Mouse (Mus musculus): ENCODE results near the gene Wdr83. TPM values are rescaled to one million over a fixed set of nuclear protein-coding genes. Genes with fewer than 3 reads are reported as not detected.
A peak's percentile ranks its signal among the peaks of the same experiment; 100 is the strongest.
"Not testable (repeated sequence)": the region's sequence is repeated elsewhere in the genome, so short reads cannot be mapped to it uniquely, and the experiment has no call there.

Gene Wdr83
- 52.6 and 55.9 TPM in 2 replicates for polyA plus RNA-seq (2014; fragmentation: Nextera tagmentation; extraction: Ambion mirVana)

GRCm38 (mm10) chr8:85081216-85081555 lies at the start of gene Wdr83:
Gene Wdr83 (minus strand): TSS chr8:85081306.
- no peaks in the 10 kb centered on the region for H3K9me3 ChIP-seq (ENCODE audit: control insufficient read depth, low read length)
- peak within 1 kb of the TSS; percentile 91 for H3K4me2 ChIP-seq (replicated peaks; ENCODE audit: low read depth, low read length)
- H3K4me3 ChIP-seq (ENCODE audit: low read depth, low read length): peak within 1 kb of the TSS; percentile 92
- peaks cover 3% of the 10 kb centered on the region; the same call in 1 of the 2 replicates for H3K4me1 ChIP-seq (replicated peaks; ENCODE audit: control insufficient read depth, insufficient read depth, low read length)
- 3% methylated on average over 9 of the region's 9 CpGs for WGBS
- peak within 1 kb of the TSS; percentile 42 for H3K27ac ChIP-seq (ENCODE audit: low read depth, low read length)
- peak within 1 kb of the TSS; percentile 94 for H3K9ac ChIP-seq (ENCODE audit: low read depth, low read length)
- DNase-seq (ENCODE audit: low spot score) (peak; percentile 29), ATAC-seq (ENCODE audit: low FRiP score) (peak; percentile 31; the same call in 1 of the 2 replicates)
- H3K36me3 ChIP-seq (ENCODE audit: control insufficient read depth, insufficient read depth, low read length): no peaks in the 10 kb centered on the region
- no peaks in the 10 kb centered on the region for H3K27me3 ChIP-seq (ENCODE audit: control insufficient read depth, insufficient read depth, low read length)

GRCm38 (mm10) chr8:85123691-85124090 lies 42.6 kb upstream of the Wdr83 start:
- H3K4me2 ChIP-seq (replicated peaks; ENCODE audit: low read depth, low read length): no peak overlapping the region
- no peaks in the 10 kb centered on the region for H3K9me3 ChIP-seq (ENCODE audit: control insufficient read depth, low read length)
- no peaks in the 10 kb centered on the region for H3K36me3 ChIP-seq (ENCODE audit: control insufficient read depth, insufficient read depth, low read length)
- ATAC-seq (ENCODE audit: low FRiP score) (no peak), DNase-seq (ENCODE audit: low spot score) (no peak)
- H3K27me3 ChIP-seq (ENCODE audit: control insufficient read depth, insufficient read depth, low read length): no peaks in the 10 kb centered on the region
- WGBS: 89% methylated on average over 8 of the region's 8 CpGs
- H3K4me1 ChIP-seq (replicated peaks; ENCODE audit: control insufficient read depth, insufficient read depth, low read length): no peaks in the 10 kb centered on the region
- H3K4me3 ChIP-seq (ENCODE audit: low read depth, low read length): no peak overlapping the region
- no peak overlapping the region for H3K9ac ChIP-seq (ENCODE audit: low read depth, low read length)
- H3K27ac ChIP-seq (ENCODE audit: low read depth, low read length): no peak overlapping the region

GRCm38 (mm10) chr8:85122995-85123394 lies 41.9 kb upstream of the Wdr83 start, which contains the start of gene Zfp791:
Gene Zfp791 (minus strand): TSS chr8:85123095.
- H3K4me3 ChIP-seq (ENCODE audit: low read depth, low read length): no peak within 1 kb of the TSS
- 77% methylated on average over 3 of the region's 3 CpGs for WGBS
- no peak for ATAC-seq (ENCODE audit: low FRiP score)

GRCm38 (mm10) chr8:85120251-85120650 lies 39.1 kb upstream of the Wdr83 start:
- not testable (repeated sequence) for ATAC-seq (ENCODE audit: low FRiP score); H3K27ac ChIP-seq (ENCODE audit: low read depth, low read length); H3K27me3 ChIP-seq (ENCODE audit: control insufficient read depth, insufficient read depth, low read length); H3K4me1 ChIP-seq (replicated peaks; ENCODE audit: control insufficient read depth, insufficient read depth, low read length); H3K4me3 ChIP-seq (ENCODE audit: low read depth, low read length); H3K9me3 ChIP-seq (ENCODE audit: control insufficient read depth, low read length); H3K36me3 ChIP-seq (ENCODE audit: control insufficient read depth, insufficient read depth, low read length); H3K9ac ChIP-seq (ENCODE audit: low read depth, low read length); DNase-seq (ENCODE audit: low spot score); H3K4me2 ChIP-seq (replicated peaks; ENCODE audit: low read depth, low read length)
- 87% methylated on average over 5 of the region's 5 CpGs for WGBS

More at GRCm38 (mm10) chr8:85122995-85123394, 41.9 kb upstream of the Wdr83 start, which contains the start of gene Zfp791:
- H3K9me3 ChIP-seq (ENCODE audit: control insufficient read depth, low read length): no peaks in the 10 kb centered on the region
- no peak for DNase-seq (ENCODE audit: low spot score)
- H3K27ac ChIP-seq (ENCODE audit: low read depth, low read length): no peak within 1 kb of the TSS
- H3K9ac ChIP-seq (ENCODE audit: low read depth, low read length): no peak within 1 kb of the TSS
- H3K4me1 ChIP-seq (replicated peaks; ENCODE audit: control insufficient read depth, insufficient read depth, low read length): no peaks in the 10 kb centered on the region
- H3K27me3 ChIP-seq (ENCODE audit: control insufficient read depth, insufficient read depth, low read length): no peaks in the 10 kb centered on the region
- no peaks in the 10 kb centered on the region for H3K36me3 ChIP-seq (ENCODE audit: control insufficient read depth, insufficient read depth, low read length)
- H3K4me2 ChIP-seq (replicated peaks; ENCODE audit: low read depth, low read length): no peak within 1 kb of the TSS

- peak; percentile 84 for DNase-seq (ENCODE audit: low spot score)
- 7% methylated on average over 37 of the region's 37 CpGs for WGBS
- peak overlapping the region; percentile 69; the same call in 1 of the 2 replicates for H3K9ac ChIP-seq (ENCODE audit: low read depth, low read length)
- peak overlapping the region; percentile 45; the same call in 1 of the 2 replicates for H3K27ac ChIP-seq (ENCODE audit: low read depth, low read length)
- ATAC-seq (ENCODE audit: low FRiP score): peak; percentile 71
- H3K4me1 ChIP-seq (replicated peaks; ENCODE audit: control insufficient read depth, insufficient read depth, low read length): no peaks in the 10 kb centered on the region
- H3K9me3 ChIP-seq (ENCODE audit: control insufficient read depth, low read length): no peaks in the 10 kb centered on the region
- no peaks in the 10 kb centered on the region for H3K36me3 ChIP-seq (ENCODE audit: control insufficient read depth, insufficient read depth, low read length)
- H3K4me2 ChIP-seq (replicated peaks; ENCODE audit: low read depth, low read length): peak overlapping the region; percentile 49
- no peaks in the 10 kb centered on the region for H3K27me3 ChIP-seq (ENCODE audit: control insufficient read depth, insufficient read depth, low read length)
- H3K4me3 ChIP-seq (ENCODE audit: low read depth, low read length): peak overlapping the region; percentile 58
These were observed 38.2 kb upstream of the Wdr83 start for GRCm38 (mm10) chr8:85119052-85119981.

GRCm38 (mm10) chr8:85116984-85117383 lies 35.9 kb upstream of the Wdr83 start:
- Histone ChIP-seq H3K9me3 (ENCODE audit: control insufficient read depth, low read length) (no peaks in the 10 kb centered on the region), H3K27me3 (ENCODE audit: control insufficient read depth, insufficient read depth, low read length) (no peaks in the 10 kb centered on the region), H3K4me3 (ENCODE audit: low read depth, low read length) (no peak overlapping the region), H3K4me2 (replicated peaks; ENCODE audit: low read depth, low read length) (no peak overlapping the region), H3K36me3 (ENCODE audit: control insufficient read depth, insufficient read depth, low read length) (no peaks in the 10 kb centered on the region), H3K9ac (ENCODE audit: low read depth, low read length) (no peak overlapping the region), H3K4me1 (replicated peaks; ENCODE audit: control insufficient read depth, insufficient read depth, low read length) (no peaks in the 10 kb centered on the region), H3K27ac (ENCODE audit: low read depth, low read length) (no peak overlapping the region)
- DNase-seq (ENCODE audit: low spot score): no peak
- 93% methylated on average over 7 of the region's 7 CpGs for WGBS
- ATAC-seq (ENCODE audit: low FRiP score): no peak

GRCm38 (mm10) chr8:85115501-85115900 lies 34.4 kb upstream of the Wdr83 start:
- no peak for ATAC-seq (ENCODE audit: low FRiP score)
- Histone ChIP-seq H3K27me3 (ENCODE audit: control insufficient read depth, insufficient read depth, low read length) (no peaks in the 10 kb centered on the region), H3K9me3 (ENCODE audit: control insufficient read depth, low read length) (no peaks in the 10 kb centered on the region), H3K4me1 (replicated peaks; ENCODE audit: control insufficient read depth, insufficient read depth, low read length) (no peaks in the 10 kb centered on the region), H3K4me3 (ENCODE audit: low read depth, low read length) (no peak overlapping the region), H3K4me2 (replicated peaks; ENCODE audit: low read depth, low read length) (no peak overlapping the region), H3K27ac (ENCODE audit: low read depth, low read length) (no peak overlapping the region), H3K36me3 (ENCODE audit: control insufficient read depth, insufficient read depth, low read length) (no peaks in the 10 kb centered on the region), H3K9ac (ENCODE audit: low read depth, low read length) (no peak overlapping the region)
- DNase-seq (ENCODE audit: low spot score): no peak
- 76% methylated on average over 4 of the region's 4 CpGs for WGBS

GRCm38 (mm10) chr8:85113241-85113640 lies 32.1 kb upstream of the Wdr83 start:
- no peaks in the 10 kb centered on the region for H3K9me3 ChIP-seq (ENCODE audit: control insufficient read depth, low read length)
- no peaks in the 10 kb centered on the region for H3K27me3 ChIP-seq (ENCODE audit: control insufficient read depth, insufficient read depth, low read length)
- H3K9ac ChIP-seq (ENCODE audit: low read depth, low read length): no peak overlapping the region
- H3K4me1 ChIP-seq (replicated peaks; ENCODE audit: control insufficient read depth, insufficient read depth, low read length): no peaks in the 10 kb centered on the region
- no peak for ATAC-seq (ENCODE audit: low FRiP score)
- WGBS: 94% methylated on average over 10 of the region's 10 CpGs
- no peak overlapping the region for H3K27ac ChIP-seq (ENCODE audit: low read depth, low read length)
- H3K36me3 ChIP-seq (ENCODE audit: control insufficient read depth, insufficient read depth, low read length): no peaks in the 10 kb centered on the region
- H3K4me3 ChIP-seq (ENCODE audit: low read depth, low read length): no peak overlapping the region
- no peak for DNase-seq (ENCODE audit: low spot score)
- no peak overlapping the region for H3K4me2 ChIP-seq (replicated peaks; ENCODE audit: low read depth, low read length)
